Mouse (Mus musculus) ES-E14 (cell line): Measurements from ENCODE around the gene Cp. TPM values are rescaled to one million over a fixed set of nuclear protein-coding genes. Genes with fewer than 3 reads are reported as not detected.

Experiments
- DNase-seq: peaks from one replicate; pipeline ENCODE4 v3.0.0-alpha.2; 2013; ENCODE audit warnings: low read depth, low spot score
- H3K27ac ChIP-seq: 2 replicates; pipeline ENCODE4 v1.5.1; 2012; ENCODE audit warnings: low read depth, mild to moderate bottlenecking, low read length, moderate library complexity, mixed read lengths; ENCODE audit not compliant: poor library complexity, insufficient read depth, severe bottlenecking
- H3K36me3 ChIP-seq: 2 replicates; pipeline ENCODE4 v1.6.1; 2012; ENCODE audit warnings: mild to moderate bottlenecking, low read length, moderate library complexity, mixed read lengths; ENCODE audit not compliant: control insufficient read depth, poor library complexity, insufficient read depth, severe bottlenecking
- H3K4me1 ChIP-seq, 2 experiments: fragments of 150-350 bp in 1 of 2; sonication (generic) in 1 of 2; 2 replicates each; pipeline ENCODE4 v1.6.1; 2012; ENCODE audit warnings: low read length in 2 of 2, mild to moderate bottlenecking in 1 of 2, mixed read lengths in 1 of 2; ENCODE audit not compliant: control insufficient read depth in 2 of 2, insufficient read depth in 2 of 2, poor library complexity in 1 of 2
- H3K4me3 ChIP-seq, 2 experiments: fragments of 150-350 bp in 1 of 2; sonication (generic) in 1 of 2; 2 replicates each; pipeline ENCODE4 v1.5.1; 2012; ENCODE audit warnings: low read length in 2 of 2, low read depth in 1 of 2, mild to moderate bottlenecking in 1 of 2, mixed read lengths in 1 of 2; ENCODE audit not compliant: insufficient read depth in 1 of 2, poor library complexity in 1 of 2, severe bottlenecking in 1 of 2
- H3K9ac ChIP-seq: 2 replicates; pipeline ENCODE4 v1.6.1; 2012; ENCODE audit warnings: low read depth, mild to moderate bottlenecking, low read length, mixed read lengths; ENCODE audit not compliant: poor library complexity, insufficient read depth, severe bottlenecking
- H3K9me3 ChIP-seq: fragments of 150-350 bp; sonication (generic); 2 replicates; pipeline ENCODE4 v1.6.1; 2012; ENCODE audit warnings: low read depth, mild to moderate bottlenecking, low read length; ENCODE audit not compliant: control insufficient read depth, insufficient read depth
- CHD2 ChIP-seq: IDR thresholded peaks from 2 replicates; pipeline ENCODE4 v1.6.1; 2014; ENCODE audit warnings: mild to moderate bottlenecking, low read depth, low read length, inconsistent platforms
- HCFC1 ChIP-seq: IDR thresholded peaks from 2 replicates; pipeline ENCODE4 v1.6.1; 2012; ENCODE audit warnings: low read length, inconsistent platforms, borderline replicate concordance; ENCODE audit not compliant: insufficient read depth
- MAFK ChIP-seq: IDR thresholded peaks from 2 replicates; pipeline ENCODE4 v1.6.1; 2014; ENCODE audit warnings: mild to moderate bottlenecking, low read depth, low read length, inconsistent platforms; ENCODE audit not compliant: insufficient read depth
- ZC3H11A ChIP-seq: IDR thresholded peaks from 2 replicates; pipeline ENCODE4 v1.6.1; 2012; ENCODE audit warnings: low read depth, mild to moderate bottlenecking, inconsistent platforms, low read length, borderline replicate concordance
- ZNF384 ChIP-seq: IDR thresholded peaks from 2 replicates; pipeline ENCODE4 v1.6.1; 2012; ENCODE audit warnings: low read depth, low read length, inconsistent platforms
- in situ Hi-C, 2 experiments: fragments of 600-800 bp; cut with MboI; formaldehyde crosslinking; loops; one replicate each; pipeline ENCODE4 v1.15.1; 2025; ENCODE audit warnings: low sequenced_read_pairs in 2 of 2, inconsistent platforms in 1 of 2; ENCODE audit not compliant: unreplicated experiment in 2 of 2
- total RNA-seq: library from RNA; depleted of rRNA; stranded (reverse); fragments of 300-350 nt; gene quantifications from 2 replicates; pipeline ENCODE4 v1.2.3, GENCODE M21; 2012

Cp gene
- total RNA-seq, 1 experiment, result 0.31 TPM

DNA sequence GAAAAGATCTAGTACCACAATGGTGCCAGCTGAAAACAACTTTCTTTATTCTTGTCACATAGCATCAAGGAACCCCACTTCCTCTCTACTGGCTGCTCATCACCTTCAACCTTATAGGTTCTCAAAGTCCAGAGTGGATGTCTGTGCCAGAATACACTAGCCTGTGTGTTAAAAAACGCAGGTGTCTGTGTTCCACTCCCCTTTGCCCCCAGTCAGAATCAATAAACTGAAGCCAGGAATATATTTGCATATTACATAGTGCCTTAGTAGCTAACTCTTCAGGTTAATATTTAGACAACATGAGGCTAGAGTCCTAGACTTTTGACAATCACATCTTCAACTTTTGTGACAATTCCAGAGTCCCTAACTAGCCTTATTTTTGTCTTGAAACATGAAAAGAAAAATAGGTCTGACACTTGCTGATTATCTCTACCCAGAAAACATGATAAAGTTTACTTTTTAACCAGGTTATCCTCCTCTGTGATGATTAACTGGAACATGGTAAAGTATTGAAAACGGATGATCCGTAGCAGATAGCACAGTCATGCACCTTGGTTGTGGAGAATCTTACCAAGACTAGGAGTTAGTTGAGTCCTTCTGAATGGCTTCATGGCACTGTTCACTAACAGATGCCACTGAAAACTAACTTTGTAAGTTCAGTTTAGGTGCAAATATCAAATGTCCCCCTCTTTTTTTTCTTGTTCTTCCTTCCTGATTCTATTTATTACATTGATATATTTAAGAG, 6.1 kb downstream of the Cp start:
- in situ Hi-C loops, result no loop called here

DNA sequence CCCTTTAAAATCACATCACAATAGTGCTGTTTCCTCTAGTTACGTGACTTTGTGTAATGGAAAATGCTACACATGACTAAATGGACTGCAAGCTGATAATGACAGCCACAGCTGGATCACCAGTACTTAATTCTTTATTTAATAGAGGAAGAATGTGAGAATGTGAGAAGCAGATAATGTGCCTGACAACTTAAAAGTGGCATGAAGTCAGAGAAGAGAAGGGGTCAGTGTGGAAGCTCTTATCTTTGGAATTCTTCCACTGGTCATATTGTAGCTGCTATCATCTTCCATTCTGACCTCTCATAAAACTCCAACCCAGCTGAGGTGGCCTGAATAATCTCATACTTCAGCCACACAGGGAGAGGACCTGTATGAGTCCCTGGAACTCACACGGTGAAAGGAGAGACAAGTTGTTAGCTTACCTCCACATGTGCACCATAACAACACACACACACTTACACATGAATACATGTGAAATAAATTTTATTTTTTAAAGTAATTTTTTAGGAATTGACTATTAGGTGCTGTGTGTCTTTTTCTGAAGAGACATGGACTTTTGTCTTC, 7.9 kb downstream of the Cp start:
- no peak for DNase-seq
- no peaks in the 10 kb centered on the region for H3K36me3 ChIP-seq
- no peaks in the 10 kb centered on the region for H3K4me1 ChIP-seq
- no peak overlapping the region for H3K9ac ChIP-seq
- H3K4me3 ChIP-seq, result no peak overlapping the region
- in situ Hi-C loops, result no loop called here
- no peak overlapping the region for H3K27ac ChIP-seq
- no peaks in the 10 kb centered on the region for H3K9me3 ChIP-seq
- no peak for TF ChIP-seq CHD2
- no peak for TF ChIP-seq HCFC1
- TF ChIP-seq ZC3H11A, result no peak

More for the DNA sequence above, 6.1 kb downstream of the Cp start:
- no peaks in the 10 kb centered on the region for H3K36me3 ChIP-seq
- no peak overlapping the region for H3K9ac ChIP-seq
- no peak overlapping the region for H3K27ac ChIP-seq
- no peak overlapping the region for H3K4me3 ChIP-seq
- DNase-seq, result no peak
- no peak for TF ChIP-seq ZNF384
- TF ChIP-seq MAFK, result no peak
- TF ChIP-seq ZC3H11A, result no peak
- no peak for TF ChIP-seq HCFC1
- no peak for TF ChIP-seq CHD2
- H3K4me1 ChIP-seq, result no peaks in the 10 kb centered on the region
- no peaks in the 10 kb centered on the region for H3K9me3 ChIP-seq

DNA sequence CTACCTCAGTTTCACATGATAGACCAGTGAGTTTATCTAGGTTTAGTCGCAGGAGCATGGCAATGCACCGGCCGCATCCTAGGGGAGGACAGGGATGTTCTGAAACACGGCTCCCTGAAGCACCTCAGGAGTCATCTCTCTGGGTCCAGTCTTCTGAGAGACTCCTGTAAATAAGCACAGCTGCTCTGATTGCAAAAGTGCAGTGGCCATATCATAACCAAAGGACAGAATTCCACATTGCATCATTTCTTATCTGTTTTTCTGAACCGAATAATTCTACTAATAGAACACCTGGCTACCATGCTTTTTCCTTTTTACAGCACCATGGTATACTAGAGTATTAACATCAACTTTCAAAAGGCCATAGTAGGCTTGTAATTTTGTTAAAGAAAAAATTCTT, 8.4 kb downstream of the Cp start:
- H3K9me3 ChIP-seq, result no peaks in the 10 kb centered on the region

DNA sequence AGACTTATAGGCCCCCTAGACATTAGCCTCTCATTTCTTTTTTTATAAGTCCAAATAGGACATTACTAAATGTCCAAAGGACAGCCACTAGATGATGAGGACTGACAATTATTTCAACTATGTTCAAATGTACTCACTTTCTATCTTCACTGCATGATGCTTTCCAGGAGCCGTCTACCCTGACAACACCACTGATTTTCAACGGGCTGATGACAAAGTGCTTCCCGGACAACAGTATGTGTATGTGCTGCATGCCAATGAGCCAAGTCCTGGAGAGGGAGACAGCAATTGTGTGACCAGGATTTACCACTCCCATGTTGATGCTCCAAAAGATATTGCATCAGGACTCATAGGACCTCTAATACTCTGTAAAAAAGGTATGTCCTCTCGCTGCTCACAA, 9.2 kb downstream of the Cp start:
- in situ Hi-C loops, result no loop called here
- no peak overlapping the region for H3K4me3 ChIP-seq
- TF ChIP-seq CHD2, result no peak
- TF ChIP-seq MAFK, result no peak
- no peak for TF ChIP-seq ZC3H11A
- no peak for TF ChIP-seq HCFC1
- TF ChIP-seq ZNF384, result no peak
- H3K9ac ChIP-seq, result no peak overlapping the region
- H3K27ac ChIP-seq, result no peak overlapping the region
- no peaks in the 10 kb centered on the region for H3K4me1 ChIP-seq
- no peak for DNase-seq
- no peaks in the 10 kb centered on the region for H3K9me3 ChIP-seq
- no peaks in the 10 kb centered on the region for H3K36me3 ChIP-seq

More for the DNA sequence above, 8.4 kb downstream of the Cp start:
- in situ Hi-C loops, result no loop called here
- H3K27ac ChIP-seq, result no peak overlapping the region
- no peak overlapping the region for H3K4me3 ChIP-seq
- no peaks in the 10 kb centered on the region for H3K36me3 ChIP-seq
- H3K4me1 ChIP-seq, result no peaks in the 10 kb centered on the region
- DNase-seq, result no peak
- no peak overlapping the region for H3K9ac ChIP-seq
- TF ChIP-seq HCFC1 (no peak), ZC3H11A (no peak), MAFK (no peak), ZNF384 (no peak), CHD2 (no peak)

DNA sequence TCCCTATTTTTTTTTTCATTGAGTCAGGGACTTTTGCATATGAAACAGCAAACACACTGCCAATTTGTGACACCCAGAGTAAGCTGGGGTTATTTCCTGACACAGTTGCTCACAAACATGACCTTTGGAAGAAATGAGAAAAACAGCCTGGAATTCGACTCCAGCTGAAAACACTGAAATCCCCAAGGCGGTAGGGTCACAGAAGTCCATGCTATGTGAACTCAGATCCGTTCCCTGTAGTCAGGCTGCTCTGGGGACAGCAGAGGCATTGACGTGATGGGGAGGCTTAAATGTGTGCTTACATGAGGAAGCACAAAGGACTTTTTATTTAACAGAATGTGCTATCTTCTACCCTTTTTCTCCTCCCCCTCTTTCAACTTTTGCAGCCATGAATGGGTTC, 21.6 kb downstream of the Cp start:
- in situ Hi-C loops, result no loop called here
- TF ChIP-seq MAFK (no peak), ZC3H11A (no peak)
- Histone ChIP-seq H3K27ac (no peak overlapping the region), H3K9me3 (no peaks in the 10 kb centered on the region), H3K4me1 (no peaks in the 10 kb centered on the region), H3K36me3 (no peaks in the 10 kb centered on the region), H3K4me3 (no peak overlapping the region), H3K9ac (no peak overlapping the region)
- DNase-seq, result no peak
